Mouse (Mus musculus) layer of hippocampus, postnatal 25 days (tissue): ENCODE results near the gene Mrpl1. TPM values are rescaled to one million over a fixed set of nuclear protein-coding genes. Genes with fewer than 3 reads are reported as not detected.

Experiments used
- DNase-seq, 2 experiments: peaks; one replicate each; pipeline ENCODE4 v3.0.0; 2022; ENCODE audit warnings: mixed read lengths in 2 of 2, low spot score in 1 of 2; ENCODE audit errors: extremely low spot score in 1 of 2
- total RNA-seq, 2 experiments: library from RNA; stranded (reverse); gene quantifications; 2 replicates each; pipeline ENCODE4 v1.2.3; 2021

The Mrpl1 gene
- total RNA-seq, 2 experiments from 2014 or later, result 16.0 to 18.3 TPM

GRCm38 (mm10) chr5:96201462-96202154, 7.7 kb upstream of the Mrpl1 start:
- DNase-seq, result no peak

GRCm38 (mm10) chr5:96206897-96207296, 2.4 kb upstream of the Mrpl1 start:
- DNase-seq, result no peak

GRCm38 (mm10) chr5:96207531-96207930, 1.8 kb upstream of the Mrpl1 start:
- DNase-seq, result no peak

- no peak for DNase-seq
Observed at GRCm38 (mm10) chr5:96208543-96208942, 750 bp upstream of the Mrpl1 start.

GRCm38 (mm10) chr5:96209916-96210583, 757 bp downstream of the Mrpl1 start:
- peak; percentile 85 to 86 for DNase-seq

GRCm38 (mm10) chr5:96218648-96219047, 9.4 kb downstream of the Mrpl1 start:
- DNase-seq, result no peak

- DNase-seq, result no peak
Observed at GRCm38 (mm10) chr5:96219512-96219911, 10.2 kb downstream of the Mrpl1 start.

- no peak for DNase-seq
Observed at GRCm38 (mm10) chr5:96221298-96221697, 12.0 kb downstream of the Mrpl1 start.

- no peak for DNase-seq
Observed at GRCm38 (mm10) chr5:96221812-96222585, 12.7 kb downstream of the Mrpl1 start.

- no peak for DNase-seq
Observed at GRCm38 (mm10) chr5:96222964-96223363, 13.7 kb downstream of the Mrpl1 start.

GRCm38 (mm10) chr5:96226490-96226889, 17.2 kb downstream of the Mrpl1 start:
- no peak for DNase-seq

- DNase-seq, result no peak
Observed at GRCm38 (mm10) chr5:96228967-96229366, 19.7 kb downstream of the Mrpl1 start.

GRCm38 (mm10) chr5:96238797-96239196, 29.5 kb downstream of the Mrpl1 start:
- no peak for DNase-seq

- no peak for DNase-seq
Observed at GRCm38 (mm10) chr5:96240856-96241255, 31.6 kb downstream of the Mrpl1 start.

- no peak for DNase-seq
Observed at GRCm38 (mm10) chr5:96244511-96244910, 35.2 kb downstream of the Mrpl1 start.

- no peak for DNase-seq
Observed at GRCm38 (mm10) chr5:96253995-96254394, 44.7 kb downstream of the Mrpl1 start.

GRCm38 (mm10) chr5:96255166-96255565, 45.9 kb downstream of the Mrpl1 start:
- no peak for DNase-seq

- no peak for DNase-seq
Observed at GRCm38 (mm10) chr5:96258210-96258609, 48.9 kb downstream of the Mrpl1 start.

- peak; percentile 36 to 85 for DNase-seq
Observed at GRCm38 (mm10) chr5:96267017-96267702, 57.9 kb downstream of the Mrpl1 start.

GRCm38 (mm10) chr5:96271070-96271469, 61.8 kb downstream of the Mrpl1 start:
- no peak for DNase-seq

GRCm38 (mm10) chr5:96305786-96306185, 96.5 kb downstream of the Mrpl1 start:
- DNase-seq, result no peak
